ENCODE assay signal across 13 mouse cellular contexts in the genomic region with DNA sequence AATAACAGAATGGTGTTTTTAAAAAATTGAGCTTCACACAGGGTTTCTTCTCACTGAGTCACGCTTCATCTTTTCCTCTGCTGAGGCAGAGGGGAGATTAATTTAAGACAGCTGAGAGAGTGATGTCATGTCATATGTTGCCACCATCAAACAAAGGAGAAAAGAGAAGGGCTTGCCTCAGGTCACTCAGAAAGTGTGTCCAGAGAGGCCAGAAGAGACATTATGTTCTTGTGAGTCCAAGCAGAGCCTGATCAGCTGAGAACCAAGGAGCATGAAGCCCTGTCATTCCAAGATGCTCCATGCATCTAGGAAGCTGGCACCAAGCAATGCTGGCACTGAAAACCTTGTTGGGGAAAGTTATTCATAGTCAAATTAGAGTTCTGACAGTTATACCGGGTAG.
DNase-seq lines count a peak whose midpoint lies in the region.
"Had no signal": no experiment of that assay in that cellular context is flagged by ENCODE, and none has a peak within 500 bp of the region (broad histone marks: within the 10 kb centered on the region; RNA-seq: fewer than 3 reads in every experiment).

No protein-coding gene starts in this region.

- intact Hi-C loops in left cerebral cortex, postnatal 14 days (cut with DNase I): loop anchor here (5.0 kb wide), 1 partner anchor 82 kb away; no protein-coding TSS in a partner anchor
- intact Hi-C loops in left cerebral cortex, postnatal 10 days (cut with DNase I): no loop called here

- DNase-seq in frontal cortex, adult 2 months (ENCODE audit: extremely low spot score in 1 of 2, low spot score in 1 of 2): peak; percentile 51 to 62
- no peak for DNase-seq in frontal cortex, postnatal 14 days (ENCODE audit: low spot score in 2 of 2)
- peak; percentile 23 to 64 for DNase-seq in left cerebral cortex, postnatal 14 days (ENCODE audit: low spot score in 2 of 2)
- DNase-seq in left cerebral cortex, postnatal 10 days (ENCODE audit: extremely low spot score in 1 of 2, low spot score in 2 of 2): no peak
- peak; percentile 47 to 61 for DNase-seq in right cerebral cortex, postnatal 10 days (ENCODE audit: low spot score in 2 of 2)
- DNase-seq in testis, postnatal 10 days (ENCODE audit: low spot score): no peak
- no peak for DNase-seq in spleen, postnatal 36 days (ENCODE audit: low spot score in 2 of 2)
- DNase-seq: adrenal gland, postnatal 25 days; cerebellum, adult 9-10 months; kidney, adult 2 months; lung, adult 18-20 months; lung, postnatal 10 days; thymus, adult 2 months had no signal

Comparison
In these comparisons a context has a peak if more than half of its experiments do, and no peak if none do; other contexts are left out.
1. DNase-seq: peak in frontal cortex, adult 2 months (2 of 2), left cerebral cortex, postnatal 14 days (2 of 2) and right cerebral cortex, postnatal 10 days (2 of 2); none in frontal cortex, postnatal 14 days (0 of 2), left cerebral cortex, postnatal 10 days (0 of 2), testis, postnatal 10 days (single experiment) and spleen, postnatal 36 days (0 of 2).